Mouse (Mus musculus) layer of hippocampus, postnatal 36 days (tissue): ENCODE measurements at regions not wholly inside any gene's neighbourhood (a gene's known extent, or its start where the extent isn't known, plus 50 kb on each side); places are given as distances from the start of the nearest gene placed in this dataset.

Experiments
- DNase-seq, 2 experiments: peaks; one replicate each; pipeline ENCODE4 v3.0.0; 2022

GRCm38 (mm10) chr9:113419801-113420200, 288.3 kb downstream of the Pdcd6ip start:
- no peak for DNase-seq

- DNase-seq, result no peak
Measured at GRCm38 (mm10) chr9:113417106-113417505, 291.0 kb downstream of the Pdcd6ip start.

GRCm38 (mm10) chr9:113415511-113415931, 292.5 kb downstream of the Pdcd6ip start:
- DNase-seq, result no peak

- no peak for DNase-seq
Measured at GRCm38 (mm10) chr9:113414690-113415089, 293.4 kb downstream of the Pdcd6ip start.

- no peak for DNase-seq
Measured at GRCm38 (mm10) chr9:113413851-113414250, 294.2 kb downstream of the Pdcd6ip start.

- DNase-seq, result no peak
Measured at GRCm38 (mm10) chr9:113411638-113412037, 296.4 kb downstream of the Pdcd6ip start.

GRCm38 (mm10) chr9:113408521-113408920, 299.5 kb downstream of the Pdcd6ip start:
- no peak for DNase-seq

- DNase-seq, result no peak
Measured at GRCm38 (mm10) chr9:113394320-113394719, 313.7 kb downstream of the Pdcd6ip start.

GRCm38 (mm10) chr9:113387356-113387755, 320.7 kb downstream of the Pdcd6ip start:
- no peak for DNase-seq

- DNase-seq, result no peak
Measured at GRCm38 (mm10) chr9:113381591-113382110, 326.4 kb downstream of the Pdcd6ip start.

- DNase-seq, result no peak
Measured at GRCm38 (mm10) chr9:113380408-113381129, 327.5 kb downstream of the Pdcd6ip start.

- no peak for DNase-seq
Measured at GRCm38 (mm10) chr9:113378525-113378924, 329.5 kb downstream of the Pdcd6ip start.

GRCm38 (mm10) chr9:113371718-113372306, 336.2 kb downstream of the Pdcd6ip start:
- no peak for DNase-seq

- no peak for DNase-seq
Measured at GRCm38 (mm10) chr9:113347942-113348341, 360.1 kb downstream of the Pdcd6ip start.

- peak; percentile 27 to 34 for DNase-seq
Measured at GRCm38 (mm10) chr9:113346531-113346930, 361.5 kb downstream of the Pdcd6ip start.

- DNase-seq, result no peak
Measured at GRCm38 (mm10) chr9:113342131-113342530, 365.9 kb downstream of the Pdcd6ip start.

- no peak for DNase-seq
Measured at GRCm38 (mm10) chr9:113340838-113341237, 367.2 kb downstream of the Pdcd6ip start.

GRCm38 (mm10) chr9:113340036-113340435, 368.0 kb downstream of the Pdcd6ip start:
- DNase-seq, result no peak

GRCm38 (mm10) chr9:113324489-113324888, 383.6 kb downstream of the Pdcd6ip start:
- DNase-seq, result no peak

- DNase-seq, result no peak
Measured at GRCm38 (mm10) chr9:113309707-113310574, 398.1 kb downstream of the Pdcd6ip start.

GRCm38 (mm10) chr9:113305761-113306160, 402.3 kb downstream of the Pdcd6ip start:
- DNase-seq, result no peak

- no peak for DNase-seq
Measured at GRCm38 (mm10) chr9:113302429-113302828, 405.6 kb downstream of the Pdcd6ip start.

- DNase-seq, result peak in 1 of 2 experiments; percentile 8
Measured at GRCm38 (mm10) chr9:113300846-113301245, 407.2 kb downstream of the Pdcd6ip start.
